Mouse (Mus musculus): ENCODE data around the gene Dmc1. TPM values are rescaled to one million over a fixed set of nuclear protein-coding genes. Genes with fewer than 3 reads are reported as not detected.

The Dmc1 gene
- polyA plus RNA-seq, 1 experiment from 2014 or later: 1.5 TPM

DNA sequence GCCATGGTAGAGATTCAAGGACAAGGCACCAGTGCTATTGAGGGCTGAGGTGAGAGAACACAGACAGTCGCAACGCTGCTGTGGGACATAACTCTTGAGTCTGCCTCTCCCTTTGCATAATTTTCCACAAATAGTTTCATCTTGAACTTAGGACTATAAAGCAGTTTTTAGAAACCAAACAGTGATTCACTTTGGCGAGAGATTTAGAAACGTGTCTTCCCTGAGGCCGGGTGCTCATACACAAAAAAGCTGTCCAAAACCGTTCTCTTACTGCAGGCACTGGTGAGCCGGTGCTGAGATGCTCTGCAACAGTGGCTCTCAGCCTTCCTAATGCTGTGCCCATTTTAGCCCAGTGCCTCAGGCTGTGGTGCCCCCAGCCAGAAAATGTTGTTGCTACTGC lies 3.3 kb upstream of the Dmc1 start:
- no peak for DNase-seq (ENCODE audit: low spot score)
- no peak overlapping the region for H3K27ac ChIP-seq
- H3K9me3 ChIP-seq: no peaks in the 10 kb centered on the region
- H3K4me3 ChIP-seq: no peak overlapping the region
- H3K4me1 ChIP-seq: peaks cover 11% of the 10 kb centered on the region
- no peaks in the 10 kb centered on the region for H3K36me3 ChIP-seq
- H3K27me3 ChIP-seq (ENCODE audit: insufficient read depth, poor library complexity, severe bottlenecking): peaks cover 21% of the 10 kb centered on the region
- 75% methylated on average over 7 of the region's 7 CpGs for WGBS

DNA sequence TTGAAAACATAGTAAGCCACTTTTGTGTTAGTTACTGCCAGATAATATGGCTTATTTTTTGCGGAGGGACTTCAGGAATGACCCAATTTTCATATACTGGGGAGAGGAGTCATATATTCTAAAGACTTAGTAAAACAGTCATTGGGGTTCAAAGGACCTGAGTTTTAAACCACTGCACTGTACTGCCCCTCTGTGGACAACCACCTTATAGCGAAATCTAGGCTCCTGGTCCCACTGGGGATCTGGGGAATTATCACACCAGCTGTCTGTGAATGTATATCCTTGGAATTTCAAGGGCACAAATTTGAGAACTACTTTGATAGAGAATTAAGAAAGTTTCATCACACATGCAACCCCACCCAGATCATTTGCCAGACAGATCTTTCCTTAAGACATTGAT lies 2.8 kb upstream of the Dmc1 start:
- H3K4me3 ChIP-seq: no peak overlapping the region
- no peak overlapping the region for H3K27ac ChIP-seq
- H3K27me3 ChIP-seq (ENCODE audit: insufficient read depth, poor library complexity, severe bottlenecking): peaks cover 26% of the 10 kb centered on the region
- peaks cover 11% of the 10 kb centered on the region for H3K4me1 ChIP-seq
- WGBS: 52% methylated on average over 2 of the region's 2 CpGs
- no peaks in the 10 kb centered on the region for H3K36me3 ChIP-seq
- no peak for DNase-seq (ENCODE audit: low spot score)
- H3K9me3 ChIP-seq: no peaks in the 10 kb centered on the region

DNA sequence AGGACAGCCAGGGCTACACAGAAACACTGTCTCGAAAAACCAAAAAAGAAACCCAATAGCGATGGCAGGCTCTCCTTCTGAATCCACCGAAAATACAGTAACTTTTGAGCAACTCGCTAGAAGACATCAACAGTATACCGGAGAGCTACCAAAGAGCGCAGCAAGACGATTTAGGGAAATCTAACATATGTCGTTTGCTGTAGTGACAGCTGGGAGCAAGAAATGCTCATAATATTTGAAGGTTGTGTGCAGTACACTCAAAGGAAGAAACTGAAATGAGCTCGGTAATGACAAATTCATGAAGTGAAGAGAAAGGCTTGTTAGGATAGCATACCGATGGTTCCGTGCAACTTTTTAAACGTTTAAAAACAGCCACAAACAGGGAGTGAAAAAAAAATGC lies 1.3 kb upstream of the Dmc1 start:
- WGBS: 90% methylated on average over 12 of the region's 12 CpGs
- Histone ChIP-seq H3K9me3 (no peaks in the 10 kb centered on the region), H3K36me3 (no peaks in the 10 kb centered on the region)

DNA sequence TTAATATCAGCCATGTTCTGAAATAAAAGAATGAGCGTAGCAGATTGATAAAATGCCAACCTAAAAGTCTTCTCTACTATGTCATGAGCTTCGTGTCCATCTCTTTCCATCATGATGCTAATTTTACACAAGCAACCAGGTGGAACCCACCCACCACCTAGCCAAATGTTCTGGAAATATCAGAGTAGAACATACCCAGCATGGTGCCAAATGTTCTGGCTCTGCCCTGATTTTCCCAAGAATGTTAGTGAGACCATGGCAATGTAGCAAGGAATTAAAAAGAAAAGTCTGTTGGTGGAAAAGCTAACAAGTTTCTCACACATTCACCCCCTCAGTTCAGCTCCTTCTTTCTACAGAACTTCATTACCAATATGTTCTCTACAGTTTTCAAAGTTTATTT lies 4.7 kb downstream of the Dmc1 start:
- H3K36me3 ChIP-seq: no peaks in the 10 kb centered on the region
- peaks cover 8% of the 10 kb centered on the region for H3K4me1 ChIP-seq
- H3K9me3 ChIP-seq: no peaks in the 10 kb centered on the region
- WGBS: 76% methylated on average over 2 of the region's 2 CpGs
- peaks cover 23% of the 10 kb centered on the region for H3K27me3 ChIP-seq (ENCODE audit: insufficient read depth, poor library complexity, severe bottlenecking)
- no peak overlapping the region for H3K4me3 ChIP-seq
- no peak for DNase-seq (ENCODE audit: low spot score)
- H3K27ac ChIP-seq: no peak overlapping the region

More for the DNA sequence above, 1.3 kb upstream of the Dmc1 start:
- DNase-seq (ENCODE audit: low spot score): no peak
- Histone ChIP-seq H3K4me1 (peaks cover 11% of the 10 kb centered on the region), H3K27ac (no peak overlapping the region), H3K27me3 (ENCODE audit: insufficient read depth, poor library complexity, severe bottlenecking) (peaks cover 29% of the 10 kb centered on the region), H3K4me3 (no peak overlapping the region)

DNA sequence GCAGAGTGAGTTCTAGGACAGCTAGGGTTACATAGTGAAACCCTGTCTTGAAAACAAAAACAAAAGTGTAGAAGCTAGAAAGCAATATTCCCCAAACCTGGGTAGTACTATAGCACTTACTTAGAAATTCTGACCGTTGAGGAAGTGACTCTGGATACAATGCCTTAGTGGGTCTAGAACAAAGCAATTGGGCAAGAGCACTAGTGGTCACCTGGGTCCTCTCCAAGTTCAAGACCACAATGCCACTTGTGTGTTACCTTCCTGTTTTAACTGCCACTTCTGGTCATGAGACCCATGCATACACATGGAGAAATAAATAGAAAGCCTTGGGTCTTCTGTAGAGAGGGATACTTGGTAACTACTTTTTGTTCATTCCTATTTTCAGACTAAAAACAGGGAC lies 6.2 kb downstream of the Dmc1 start:
- Histone ChIP-seq H3K4me1 (no peaks in the 10 kb centered on the region), H3K27me3 (ENCODE audit: insufficient read depth, poor library complexity, severe bottlenecking) (0 out of 2 replicates have a peak, but pooled peaks cover 10% of the 10 kb centered on the region), H3K4me3 (no peak overlapping the region), H3K36me3 (no peaks in the 10 kb centered on the region), H3K9me3 (no peaks in the 10 kb centered on the region), H3K27ac (no peak overlapping the region)
- WGBS: 87% methylated on average over 1 of the region's 1 CpGs
- no peak for DNase-seq (ENCODE audit: low spot score)

DNA sequence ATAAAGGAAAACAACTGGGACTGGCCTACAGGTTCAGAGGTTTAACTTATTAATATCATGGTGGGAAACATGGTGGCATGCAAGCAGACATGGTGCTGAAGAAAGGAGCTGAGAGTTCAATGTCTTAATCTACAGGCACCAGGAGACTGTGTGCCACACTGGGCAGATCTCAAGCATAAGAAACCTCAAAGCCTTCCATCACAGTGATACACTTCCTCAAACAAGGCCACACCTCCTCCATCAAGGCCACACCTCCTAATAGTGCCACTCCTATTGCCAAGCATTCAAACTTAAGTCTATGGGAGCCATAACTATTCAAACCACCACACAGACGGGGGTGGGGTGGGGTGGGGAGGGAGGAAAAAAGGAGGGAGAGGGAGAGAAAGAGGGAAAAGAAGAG lies 23.3 kb downstream of the Dmc1 start:
- Histone ChIP-seq H3K27ac (no peak overlapping the region), H3K27me3 (ENCODE audit: insufficient read depth, poor library complexity, severe bottlenecking) (no peaks in the 10 kb centered on the region), H3K9me3 (no peaks in the 10 kb centered on the region), H3K36me3 (no peaks in the 10 kb centered on the region), H3K4me1 (no peaks in the 10 kb centered on the region), H3K4me3 (no peak overlapping the region)
- DNase-seq (ENCODE audit: low spot score): no peak
- WGBS: 50% methylated on average over 1 of the region's 1 CpGs

DNA sequence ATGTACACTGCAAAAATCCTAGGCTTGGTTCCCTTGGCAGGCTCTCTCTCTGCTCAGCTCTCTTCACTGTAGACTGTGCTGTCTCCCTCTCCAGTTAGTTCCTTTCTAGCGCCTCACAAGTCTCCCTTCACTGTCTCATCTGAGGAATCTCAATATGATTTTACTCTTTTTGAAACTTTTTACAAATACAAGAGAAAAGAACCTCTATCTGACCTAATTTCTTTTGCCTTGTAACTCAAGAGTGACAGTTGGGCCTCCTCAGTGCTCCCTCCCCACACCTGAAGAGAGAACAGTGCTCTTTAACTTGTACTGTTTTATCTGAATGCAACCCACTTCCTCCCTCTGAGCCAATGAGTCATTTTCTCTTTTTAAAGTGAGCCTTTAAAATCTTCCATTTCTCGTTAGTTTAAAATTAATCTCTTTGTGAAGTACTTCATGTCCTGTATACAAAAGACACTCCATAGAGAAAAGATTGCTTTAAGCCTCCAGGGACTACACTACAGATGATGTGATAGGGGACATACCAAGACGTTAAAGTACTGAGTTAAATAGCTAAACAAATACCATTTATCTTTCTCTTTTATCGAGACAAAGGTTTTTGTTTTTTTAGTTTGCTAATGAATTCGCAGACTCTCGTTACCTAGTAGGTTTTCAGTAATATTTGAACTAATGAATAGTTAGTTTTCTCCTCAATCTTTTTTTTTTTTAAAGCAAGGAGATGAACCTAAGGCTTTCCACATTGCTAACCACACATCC lies 27.1 kb downstream of the Dmc1 start:
- Histone ChIP-seq H3K4me1 (no peaks in the 10 kb centered on the region), H3K36me3 (no peaks in the 10 kb centered on the region), H3K27ac (no peak overlapping the region), H3K9me3 (no peaks in the 10 kb centered on the region), H3K27me3 (ENCODE audit: insufficient read depth, poor library complexity, severe bottlenecking) (no peaks in the 10 kb centered on the region), H3K4me3 (no peak overlapping the region)
- WGBS: 65% methylated on average over 6 of the region's 6 CpGs
- no peak for DNase-seq (ENCODE audit: low spot score)

DNA sequence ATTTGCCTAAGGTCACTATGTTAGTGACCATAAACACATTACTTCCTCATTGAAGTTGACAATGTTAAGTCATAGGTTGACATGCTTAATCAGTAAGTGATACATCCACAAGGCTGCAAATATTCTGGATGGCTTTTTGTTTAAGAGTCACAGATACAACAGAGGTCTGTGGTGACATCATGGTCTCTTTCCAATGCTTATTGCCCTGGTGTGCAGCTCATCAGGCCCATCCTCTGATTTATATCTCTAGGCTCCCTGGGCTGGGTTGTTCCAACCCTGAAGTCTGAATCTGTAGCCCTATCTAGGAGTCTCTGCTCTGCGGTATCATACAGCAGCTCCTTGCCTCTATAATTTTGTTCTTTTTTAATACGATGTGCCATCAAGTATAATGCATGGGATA lies 28.0 kb downstream of the Dmc1 start:
- 83% methylated on average over 2 of the region's 2 CpGs for WGBS
- H3K27me3 ChIP-seq (ENCODE audit: insufficient read depth, poor library complexity, severe bottlenecking): no peaks in the 10 kb centered on the region

DNA sequence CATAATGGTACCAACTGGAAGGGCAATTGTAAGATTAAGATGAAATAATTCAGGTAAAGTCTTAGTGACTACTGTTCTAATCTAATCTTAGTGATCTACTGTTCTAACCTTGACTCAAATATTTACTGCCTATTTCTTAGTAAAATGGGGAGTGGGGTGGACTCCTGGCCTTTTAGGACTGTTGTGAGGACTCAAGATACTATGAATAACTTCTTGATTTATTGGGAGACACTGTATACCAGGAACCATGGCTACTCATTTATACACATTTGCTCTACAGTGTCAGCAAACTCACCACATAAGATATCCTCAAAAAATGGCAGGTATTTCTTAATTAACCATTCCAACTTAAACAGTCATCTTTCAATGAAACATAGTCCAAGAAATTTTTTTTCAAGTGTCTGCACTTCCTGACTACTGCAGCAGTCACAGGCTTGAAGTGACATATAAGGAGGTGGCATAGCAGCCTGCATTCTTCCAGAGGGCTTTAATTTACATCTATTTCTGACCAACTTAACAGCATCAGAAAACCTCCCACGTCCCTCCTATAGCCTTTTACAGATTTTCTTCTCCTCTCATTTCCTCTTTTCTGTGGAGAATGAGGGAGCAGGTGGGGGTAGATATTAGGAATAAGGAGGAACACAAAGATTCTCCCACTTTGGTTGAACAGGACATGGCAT lies 29.2 kb downstream of the Dmc1 start:
- H3K36me3 ChIP-seq: no peaks in the 10 kb centered on the region
- H3K27me3 ChIP-seq (ENCODE audit: insufficient read depth, poor library complexity, severe bottlenecking): no peaks in the 10 kb centered on the region
- H3K4me1 ChIP-seq: no peaks in the 10 kb centered on the region
- no peak for DNase-seq (ENCODE audit: low spot score)
- 55% methylated on average over 1 of the region's 1 CpGs for WGBS
- no peaks in the 10 kb centered on the region for H3K9me3 ChIP-seq
- H3K27ac ChIP-seq: no peak overlapping the region
- no peak overlapping the region for H3K4me3 ChIP-seq

More for the DNA sequence above, 28.0 kb downstream of the Dmc1 start:
- H3K4me3 ChIP-seq: no peak overlapping the region
- H3K9me3 ChIP-seq: no peaks in the 10 kb centered on the region
- DNase-seq (ENCODE audit: low spot score): no peak
- H3K27ac ChIP-seq: no peak overlapping the region
- no peaks in the 10 kb centered on the region for H3K4me1 ChIP-seq
- no peaks in the 10 kb centered on the region for H3K36me3 ChIP-seq

DNA sequence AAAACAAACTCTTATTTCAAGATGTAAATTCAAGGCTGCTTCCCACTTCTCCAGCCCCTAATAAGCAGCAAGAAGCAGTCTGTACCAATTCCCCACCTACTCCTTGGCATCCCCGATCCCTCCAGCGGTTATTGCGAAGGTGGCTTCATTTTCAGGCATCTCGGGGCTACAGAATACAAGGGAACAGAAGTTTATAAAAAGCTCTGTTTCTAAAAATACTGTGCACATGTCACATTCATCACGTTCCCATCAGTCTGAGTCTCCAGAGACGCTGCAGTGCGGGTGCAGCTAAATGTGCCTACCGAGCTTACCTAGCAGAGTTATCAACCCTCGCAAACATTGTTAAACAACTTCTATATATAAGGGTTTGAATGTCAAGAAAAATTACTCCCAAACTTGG lies 42.5 kb downstream of the Dmc1 start:
- no peak for DNase-seq (ENCODE audit: low spot score)
- 0 out of 2 replicates have a peak, but pooled peaks cover 4% of the 10 kb centered on the region for H3K27me3 ChIP-seq (ENCODE audit: insufficient read depth, poor library complexity, severe bottlenecking)
- H3K4me1 ChIP-seq: peaks cover 4% of the 10 kb centered on the region
- no peak overlapping the region for H3K4me3 ChIP-seq
- H3K27ac ChIP-seq: peak overlapping the region; percentile 42; the same call in 1 of the 2 replicates
- WGBS: 59% methylated on average over 9 of the region's 9 CpGs
- H3K9me3 ChIP-seq: no peaks in the 10 kb centered on the region
- H3K36me3 ChIP-seq: no peaks in the 10 kb centered on the region

DNA sequence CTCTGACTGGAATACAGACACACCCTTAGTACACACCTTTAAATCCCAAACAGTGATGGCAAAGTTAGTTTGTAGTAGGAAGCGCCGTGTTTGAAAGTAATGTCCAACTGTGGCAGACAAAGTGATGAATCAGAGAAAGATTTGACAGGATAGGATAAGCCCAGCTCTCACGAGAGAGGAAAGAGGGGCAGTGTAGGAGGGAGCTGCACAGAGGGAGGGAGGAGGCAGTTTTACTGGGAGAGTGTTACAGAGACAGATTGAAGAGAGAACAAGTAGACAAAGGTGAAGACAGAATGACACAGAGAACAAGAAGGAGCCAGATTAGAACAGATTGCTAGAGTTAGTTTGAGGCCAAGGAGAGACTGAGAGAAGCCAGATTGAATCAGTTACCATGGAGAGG lies 45.3 kb downstream of the Dmc1 start:
- Histone ChIP-seq H3K27me3 (ENCODE audit: insufficient read depth, poor library complexity, severe bottlenecking) (no peaks in the 10 kb centered on the region), H3K27ac (no peak overlapping the region), H3K4me3 (no peak overlapping the region), H3K36me3 (no peaks in the 10 kb centered on the region), H3K4me1 (peaks cover 4% of the 10 kb centered on the region), H3K9me3 (no peaks in the 10 kb centered on the region)
- DNase-seq (ENCODE audit: low spot score): no peak
- 62% methylated on average over 3 of the region's 3 CpGs for WGBS

DNA sequence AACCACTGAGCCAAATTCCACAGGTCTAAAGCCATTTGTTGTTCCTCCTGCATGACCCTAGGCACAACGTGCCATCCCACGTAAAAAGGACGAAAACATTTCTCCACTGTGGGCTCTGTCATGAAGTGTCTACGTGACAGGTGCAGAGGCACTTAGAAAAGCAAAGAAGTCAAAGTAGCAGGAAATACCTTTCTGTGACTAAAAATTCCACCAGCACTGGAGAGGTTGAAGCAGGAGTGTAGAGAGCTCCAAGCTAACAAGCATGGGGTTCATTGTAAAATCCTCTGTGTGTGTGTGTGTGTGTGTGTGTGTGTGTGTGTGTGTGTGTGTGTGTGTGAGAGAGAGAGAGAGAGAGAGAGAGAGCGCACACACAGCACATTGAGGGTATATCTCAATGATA lies 52.3 kb downstream of the Dmc1 start:
- no peaks in the 10 kb centered on the region; the same call in 1 of the 2 replicates for H3K9me3 ChIP-seq
- WGBS: 62% methylated on average over 5 of the region's 5 CpGs
- no peaks in the 10 kb centered on the region for H3K36me3 ChIP-seq
- no peaks in the 10 kb centered on the region for H3K4me1 ChIP-seq
- no peak overlapping the region for H3K27ac ChIP-seq
- DNase-seq (ENCODE audit: low spot score): no peak
- no peak overlapping the region for H3K4me3 ChIP-seq
- peaks cover 10% of the 10 kb centered on the region; the same call in 1 of the 2 replicates for H3K27me3 ChIP-seq (ENCODE audit: insufficient read depth, poor library complexity, severe bottlenecking)

DNA sequence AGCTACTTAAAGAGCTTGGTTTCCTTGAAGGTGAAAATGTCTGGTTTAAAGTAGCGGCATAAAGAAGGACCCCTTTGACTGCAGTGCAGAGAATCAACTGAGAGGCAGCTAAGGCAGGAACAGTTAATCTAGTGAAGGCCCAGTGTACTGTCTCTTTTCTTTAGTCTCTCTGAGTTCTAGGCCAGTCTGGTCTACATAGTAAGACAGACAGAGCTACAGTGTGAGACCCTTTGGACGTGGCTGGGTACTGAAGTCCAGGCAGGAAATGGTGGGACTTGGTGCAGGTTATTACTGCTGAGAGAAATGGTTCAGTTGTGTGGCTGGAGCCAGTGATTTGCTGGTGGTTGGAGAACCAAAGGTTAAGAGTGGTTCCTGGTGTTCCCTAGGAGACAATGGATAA lies 56.7 kb downstream of the Dmc1 start:
- peaks cover 6% of the 10 kb centered on the region; the same call in 1 of the 2 replicates for H3K27me3 ChIP-seq (ENCODE audit: insufficient read depth, poor library complexity, severe bottlenecking)

More for the DNA sequence above, 56.7 kb downstream of the Dmc1 start:
- Histone ChIP-seq H3K4me3 (no peak overlapping the region), H3K4me1 (peaks cover 19% of the 10 kb centered on the region; the same call in 1 of the 2 replicates), H3K27ac (no peak overlapping the region), H3K36me3 (peaks cover 15% of the 10 kb centered on the region), H3K9me3 (no peaks in the 10 kb centered on the region; the same call in 1 of the 2 replicates)
- no peak for DNase-seq (ENCODE audit: low spot score)
- 94% methylated on average over 2 of the region's 2 CpGs for WGBS
